Mouse (Mus musculus) urinary bladder, postnatal 36 days (tissue): ENCODE results near the gene Larp1.

Source experiments
- DNase-seq, 2 experiments: peaks; one replicate each; pipeline ENCODE4 v3.0.0; 2022; ENCODE audit warnings: low spot score in 2 of 2, mixed read lengths in 1 of 2

Larp1 gene

DNA sequence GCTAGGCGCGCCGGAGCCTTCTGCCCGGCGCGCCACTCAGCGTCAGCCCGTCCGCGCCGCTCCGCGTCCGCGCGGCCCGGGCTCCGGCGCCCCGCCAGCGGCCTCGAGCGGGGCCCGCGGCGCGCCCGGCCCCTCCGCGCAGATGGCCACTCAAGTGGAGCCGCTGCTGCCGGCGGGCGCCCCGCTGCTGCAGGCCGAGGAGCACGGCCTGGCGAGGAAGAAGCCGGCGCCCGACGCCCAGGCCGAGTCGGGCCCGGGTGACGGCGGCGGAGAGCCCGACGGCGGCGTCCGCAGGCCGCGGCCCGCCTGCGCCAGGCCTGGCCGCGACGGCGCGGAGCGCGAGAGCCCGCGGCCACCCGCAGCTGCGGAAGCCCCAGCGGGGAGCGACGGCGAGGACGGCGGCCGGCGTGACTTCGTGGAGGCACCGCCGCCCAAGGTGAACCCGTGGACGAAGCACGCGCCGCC is at the start of gene Larp1:
Gene Larp1, plus strand, starts transcription at position 14 of the 465 bp plus-strand sequence.
- no peak for DNase-seq

DNA sequence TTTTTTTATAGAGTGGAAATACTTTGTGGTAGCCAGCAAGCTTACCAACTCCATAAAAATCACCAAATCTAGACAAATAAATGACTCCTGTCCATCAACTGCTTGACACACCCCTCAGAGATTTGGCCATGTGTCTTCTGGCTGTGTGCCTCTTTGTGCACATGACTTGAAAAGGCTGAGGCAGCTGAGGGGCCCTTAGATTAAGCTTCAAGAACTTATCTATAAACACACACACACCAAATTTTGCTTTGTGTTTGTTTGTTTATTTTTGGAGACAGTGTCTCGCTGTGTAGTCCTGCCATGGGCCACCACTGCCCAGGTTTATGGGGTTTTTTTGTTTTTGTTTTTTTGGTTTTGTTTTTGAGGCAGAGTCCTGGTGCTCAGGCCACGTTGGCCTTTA is 48.9 kb upstream of the Larp1 start:
- DNase-seq, result no peak

DNA sequence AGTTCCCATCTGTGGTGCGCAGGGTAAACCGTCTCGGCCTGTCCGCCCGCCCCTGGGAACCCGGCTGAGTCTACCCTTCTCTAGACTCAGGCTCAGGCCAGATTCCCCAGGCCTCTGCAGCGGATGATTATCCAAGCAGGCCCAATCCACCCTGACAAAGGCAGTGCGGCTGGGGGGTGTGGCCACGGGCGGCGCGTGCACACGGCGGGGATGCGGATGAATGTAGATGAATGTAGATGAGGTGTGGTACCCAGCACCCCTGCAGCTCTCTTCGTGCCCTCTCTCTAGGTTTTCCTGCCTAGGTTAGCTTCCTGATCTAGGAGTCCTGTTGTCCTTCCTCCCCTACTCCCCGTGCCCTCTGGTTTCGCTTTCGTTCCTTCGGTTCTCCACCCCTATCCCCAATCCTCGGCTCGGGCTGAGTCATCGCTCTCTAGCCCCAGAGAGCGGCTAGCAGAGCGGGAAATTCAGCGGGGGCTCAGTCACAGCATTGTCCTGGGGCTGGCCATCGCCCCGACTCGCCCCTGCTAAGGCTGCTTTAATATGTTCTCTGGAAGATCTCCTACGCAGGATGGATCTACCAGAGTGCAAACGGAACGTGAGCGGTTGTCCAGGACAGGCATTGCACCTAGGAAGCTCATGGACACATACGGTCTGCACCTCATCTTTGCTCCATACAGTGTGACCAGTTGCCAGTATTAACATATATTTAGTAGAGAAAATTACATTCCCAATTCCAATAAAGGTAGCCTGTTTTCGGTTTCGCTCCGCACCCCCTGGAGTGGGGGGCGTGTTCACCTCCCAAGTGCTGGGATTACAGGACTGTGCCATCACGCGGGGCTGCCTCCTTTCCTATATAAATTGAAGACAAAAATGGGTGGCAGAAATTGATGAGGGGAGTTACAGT is 46.2 kb upstream of the Larp1 start:
- peak; percentile 77 to 83 for DNase-seq

DNA sequence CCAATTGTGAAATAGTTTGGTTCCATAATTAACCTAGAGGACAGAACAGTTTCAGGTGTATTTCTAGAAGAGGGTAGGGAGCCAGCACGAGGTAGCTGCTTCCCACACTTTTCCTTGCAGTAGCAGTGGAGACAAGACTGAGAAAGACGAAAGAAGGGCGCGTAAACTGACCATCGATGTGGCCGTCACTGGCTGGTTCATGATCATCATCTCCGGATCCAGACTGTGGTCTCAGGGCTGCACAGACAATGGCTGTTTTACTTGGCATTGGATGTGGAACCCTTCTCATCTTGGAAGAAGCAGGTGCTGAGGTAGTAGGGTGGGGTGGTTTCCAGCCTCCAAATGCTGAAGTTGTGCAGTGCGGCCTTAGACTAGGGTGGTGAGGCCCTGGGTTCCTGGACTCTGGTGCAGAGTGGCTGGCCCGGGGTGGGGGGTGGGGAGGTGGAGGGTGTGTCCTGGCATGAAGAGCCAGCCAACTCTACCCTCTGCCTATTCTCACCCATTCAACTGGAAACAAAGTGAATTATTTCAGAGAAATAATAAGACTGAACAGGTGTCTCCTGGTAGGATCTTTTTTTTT is 45.5 kb upstream of the Larp1 start:
- DNase-seq, result no peak

DNA sequence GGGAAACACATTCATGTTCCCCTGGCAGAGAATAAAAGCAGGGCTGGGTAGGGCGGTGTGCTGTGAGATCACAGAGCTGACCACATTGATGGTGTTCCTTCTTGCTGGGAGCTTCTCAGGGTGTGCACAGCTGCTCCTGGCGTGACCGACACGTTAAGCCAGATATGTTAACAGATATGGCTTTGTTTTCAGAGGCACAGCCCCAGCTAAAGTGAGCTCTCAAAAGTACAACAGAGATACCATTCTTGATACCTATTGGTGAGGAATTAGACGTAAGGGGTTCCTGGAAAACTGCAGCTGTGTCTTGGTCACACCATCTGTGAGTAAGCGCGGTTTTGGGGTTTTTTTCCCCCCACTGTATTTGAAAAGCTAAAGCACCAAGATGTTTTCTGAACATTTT is 42.2 kb upstream of the Larp1 start:
- no peak for DNase-seq

DNA sequence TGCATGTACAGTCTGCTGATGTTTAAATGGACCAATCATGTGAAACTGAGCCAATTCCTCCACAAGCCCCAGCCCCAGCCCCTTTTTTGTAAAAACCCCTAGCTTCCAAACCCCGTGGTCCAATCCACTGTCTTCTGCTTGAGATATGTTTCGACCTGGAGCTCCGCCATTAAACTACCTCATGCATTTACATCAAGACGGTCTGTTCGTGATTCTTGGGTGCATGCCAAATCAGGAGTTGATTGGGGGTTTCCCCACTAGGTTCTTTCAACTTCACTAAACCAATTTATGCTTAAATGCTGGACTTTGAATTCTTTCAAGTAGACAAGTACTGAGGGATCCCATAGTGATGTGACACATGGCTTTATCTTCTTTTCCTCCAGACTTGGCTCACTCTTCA is 40.6 kb upstream of the Larp1 start:
- DNase-seq, result no peak

DNA sequence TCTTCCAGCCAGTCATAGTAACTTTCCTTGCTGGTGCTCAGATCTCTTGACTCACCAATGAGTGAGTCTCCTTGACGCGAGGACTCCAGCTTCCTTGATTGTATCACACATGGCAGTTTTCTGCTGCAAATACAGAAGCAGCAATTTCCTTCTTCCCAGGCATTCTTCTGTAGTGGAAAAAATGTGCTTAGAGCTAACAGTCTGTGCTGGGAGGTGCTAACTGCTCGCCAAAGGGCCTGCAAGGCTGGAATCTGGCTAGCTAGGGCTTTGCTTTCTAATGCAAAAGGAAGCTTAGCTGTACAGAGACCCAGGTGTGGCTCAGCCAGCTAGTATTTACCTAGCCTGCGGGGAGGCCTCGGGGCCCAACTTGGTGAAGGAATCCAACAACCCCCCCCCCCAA is 38.3 kb upstream of the Larp1 start:
- DNase-seq, result no peak

DNA sequence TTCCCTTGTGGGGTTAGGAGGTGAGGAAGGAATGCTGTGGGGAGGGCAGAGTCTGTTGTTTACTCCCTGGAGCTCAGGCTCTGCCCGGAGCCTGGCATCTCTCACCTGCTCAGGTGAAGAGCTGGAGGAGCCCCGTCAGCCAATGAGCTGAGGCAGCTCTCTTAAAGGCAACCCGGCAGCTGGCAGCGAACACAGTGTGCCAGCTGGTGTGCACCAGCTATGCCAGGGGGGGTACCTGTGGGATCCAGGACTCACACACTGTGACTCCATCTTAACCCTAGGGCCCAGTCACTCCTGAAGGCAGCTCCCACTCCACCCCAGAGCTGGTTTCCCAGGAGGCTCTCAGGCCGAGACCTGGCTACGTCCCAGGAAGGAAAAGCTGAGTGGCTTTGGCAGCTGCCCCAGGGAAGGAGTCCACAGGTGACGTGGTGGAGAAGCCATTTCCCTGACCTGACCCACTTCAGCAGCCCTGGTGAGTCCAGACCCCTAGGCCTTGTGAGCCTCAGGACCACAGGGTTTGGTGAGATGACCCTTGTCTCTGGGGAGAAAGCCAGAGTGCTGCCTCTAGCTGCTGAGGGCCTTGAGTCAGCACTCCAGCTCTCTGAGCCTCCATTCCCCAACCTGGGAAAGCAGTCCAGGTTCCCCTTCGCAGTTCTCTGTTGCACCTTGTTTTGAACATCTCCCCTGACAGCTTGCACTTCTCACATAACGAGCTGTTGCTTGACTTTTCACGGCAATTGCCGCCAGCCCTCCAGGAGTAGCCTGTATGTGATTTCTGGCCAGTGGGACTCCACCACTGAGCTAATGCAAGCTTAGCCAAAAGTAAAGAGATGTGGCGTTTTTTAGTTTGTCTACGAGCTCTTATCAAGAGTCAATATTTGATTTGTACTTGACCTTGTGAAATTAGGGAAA is 35.6 kb upstream of the Larp1 start:
- DNase-seq, result peak; percentile 20 to 45

DNA sequence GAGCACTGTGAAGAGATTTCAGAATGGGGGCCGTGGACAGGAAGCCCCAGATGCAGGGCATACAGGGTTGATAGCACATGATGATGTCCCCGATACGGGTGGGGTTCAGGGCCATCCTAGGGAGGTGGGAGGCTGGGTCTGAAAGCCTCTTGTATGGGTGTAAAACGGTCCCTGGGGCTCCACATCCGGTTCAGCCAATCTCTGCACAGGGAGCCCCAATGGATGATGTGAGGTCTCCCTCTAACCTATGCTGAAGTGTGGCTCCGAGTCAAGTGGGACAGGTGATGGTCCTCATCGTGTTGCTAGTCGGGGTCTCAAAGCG is 35.0 kb upstream of the Larp1 start:
- no peak for DNase-seq

DNA sequence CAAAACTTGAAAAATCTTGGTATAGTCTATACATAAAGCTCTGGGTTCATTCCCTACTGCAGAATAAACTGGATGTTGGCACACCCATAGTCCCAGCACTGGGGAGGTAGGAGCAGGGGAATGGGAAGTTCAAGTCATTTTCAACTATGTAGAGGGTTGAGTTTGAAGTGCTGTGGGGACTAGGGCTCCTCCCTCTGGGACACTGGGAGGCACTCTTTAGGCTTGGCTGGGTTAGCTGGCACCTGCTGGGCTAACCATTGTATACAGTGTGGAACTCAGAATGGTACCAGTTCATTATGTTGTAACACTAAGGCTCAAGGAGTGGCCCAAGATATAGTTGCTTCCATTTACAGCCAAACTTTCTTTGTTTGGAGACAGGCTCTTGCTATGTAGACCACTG is 33.0 kb upstream of the Larp1 start:
- DNase-seq, result no peak

DNA sequence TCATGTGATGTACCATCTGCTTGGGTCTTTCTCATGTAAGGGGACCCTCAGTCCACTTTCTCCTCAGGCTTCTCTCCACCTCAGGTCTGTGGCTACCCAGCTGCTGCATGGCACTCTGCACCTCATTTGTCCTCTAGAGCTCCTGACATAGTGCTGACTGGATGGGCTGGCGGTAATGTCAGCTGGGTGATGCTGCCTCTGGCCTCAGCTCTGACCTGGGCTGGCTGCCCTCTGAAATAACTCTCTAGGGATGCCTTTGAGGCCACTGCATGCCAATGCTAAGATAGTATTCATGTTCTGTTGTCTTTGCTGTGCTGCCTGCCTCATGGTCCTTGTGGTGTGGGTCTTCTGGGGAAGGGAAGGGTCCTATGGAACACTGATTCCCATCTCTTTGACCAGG is 31.2 kb upstream of the Larp1 start:
- DNase-seq, result no peak

DNA sequence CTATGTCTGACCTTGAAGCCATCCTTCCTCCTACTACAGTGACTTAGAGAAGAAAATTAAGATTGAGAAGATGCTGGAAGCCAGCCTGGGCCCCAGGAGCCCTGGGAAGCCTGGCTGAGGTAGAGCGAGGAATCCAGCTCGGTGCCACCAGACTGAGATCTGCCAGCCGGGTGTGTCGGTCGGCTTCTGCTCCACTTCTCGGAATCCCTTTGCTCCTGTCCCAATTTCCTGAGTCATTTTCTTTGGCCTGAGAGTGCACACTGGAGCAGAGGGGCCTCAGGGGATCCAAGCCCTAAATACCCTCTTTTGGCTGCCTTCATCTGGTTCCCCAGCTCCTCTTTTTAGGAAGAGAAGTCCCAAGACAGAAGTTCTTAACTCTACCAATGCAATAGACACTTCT is 29.2 kb upstream of the Larp1 start:
- no peak for DNase-seq

DNA sequence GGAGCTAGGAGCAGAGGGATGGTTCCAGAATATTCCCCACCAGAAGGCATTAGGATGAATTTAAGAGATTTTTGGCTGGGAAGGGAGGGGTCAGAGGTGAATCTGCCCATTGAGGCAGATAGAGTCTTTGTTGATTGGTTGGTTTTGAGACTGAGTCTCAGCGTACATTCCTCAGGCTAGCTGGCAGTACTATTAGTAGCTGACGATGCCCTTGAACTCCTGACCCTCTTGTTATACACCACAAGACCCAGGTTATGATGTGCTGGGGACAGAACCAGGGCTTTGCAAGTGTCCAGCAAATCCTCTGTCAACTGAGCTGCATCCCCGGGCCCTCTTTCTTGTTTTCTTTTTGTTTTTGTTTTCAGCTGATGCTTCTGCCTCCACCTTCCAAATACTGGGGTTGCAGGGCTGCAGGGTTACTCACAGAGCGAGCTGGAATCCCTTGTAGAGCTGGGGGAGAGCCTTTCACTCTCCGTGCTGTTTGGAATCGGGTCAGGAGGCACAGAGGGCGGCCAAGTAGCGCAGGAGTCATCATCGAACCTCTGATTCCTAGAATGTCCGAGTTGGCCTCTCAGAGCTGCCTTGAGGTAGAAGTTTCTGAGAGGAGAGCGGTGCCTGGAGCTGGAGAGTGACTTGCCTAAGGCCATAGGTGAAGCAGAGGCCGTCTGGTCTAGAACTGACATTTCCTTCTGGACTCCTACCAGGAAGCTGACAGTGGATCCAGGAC is 27.6 kb upstream of the Larp1 start:
- no peak for DNase-seq

DNA sequence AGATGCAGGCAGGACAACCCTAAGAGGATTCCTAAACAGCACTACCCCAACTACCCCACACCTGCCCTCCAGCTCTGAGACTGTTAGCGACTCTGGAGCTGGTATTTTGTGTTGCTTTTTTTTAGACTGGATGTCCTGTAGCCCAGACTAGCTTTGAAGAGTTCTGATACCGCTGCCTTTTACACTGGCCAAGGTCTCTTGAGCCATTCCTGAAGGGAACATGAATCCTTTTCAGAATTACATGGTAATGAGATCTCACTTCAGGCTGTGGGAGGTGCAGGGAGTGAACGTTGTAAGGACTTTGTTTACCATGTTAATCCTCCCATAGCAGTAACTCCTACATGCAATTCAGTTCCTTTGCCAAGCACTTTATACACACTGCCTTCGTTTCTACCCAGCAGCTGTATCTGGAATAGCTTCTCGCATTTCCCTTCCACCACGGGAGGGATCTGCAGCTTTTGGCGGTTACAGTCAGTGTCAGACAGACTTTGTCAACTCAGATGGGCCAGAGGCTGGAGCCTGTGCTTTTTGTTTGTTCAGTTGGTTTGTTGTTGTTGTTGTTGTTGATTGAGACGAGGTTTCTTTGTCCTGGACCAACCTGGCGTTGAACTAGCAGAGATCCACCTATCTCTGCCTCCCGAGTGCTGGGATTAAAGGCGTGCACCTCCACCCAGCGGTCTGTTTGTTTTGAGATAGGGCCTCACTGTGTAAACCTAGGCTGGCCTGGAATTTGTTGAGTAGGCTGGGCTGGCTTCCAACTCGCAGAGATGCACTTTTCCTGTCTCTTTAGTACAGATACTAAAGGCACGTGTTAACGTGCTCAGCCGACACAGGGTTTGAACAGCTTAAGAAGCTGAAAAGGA is 25.2 kb upstream of the Larp1 start:
- DNase-seq, result peak in 1 of 2 experiments; percentile 35

DNA sequence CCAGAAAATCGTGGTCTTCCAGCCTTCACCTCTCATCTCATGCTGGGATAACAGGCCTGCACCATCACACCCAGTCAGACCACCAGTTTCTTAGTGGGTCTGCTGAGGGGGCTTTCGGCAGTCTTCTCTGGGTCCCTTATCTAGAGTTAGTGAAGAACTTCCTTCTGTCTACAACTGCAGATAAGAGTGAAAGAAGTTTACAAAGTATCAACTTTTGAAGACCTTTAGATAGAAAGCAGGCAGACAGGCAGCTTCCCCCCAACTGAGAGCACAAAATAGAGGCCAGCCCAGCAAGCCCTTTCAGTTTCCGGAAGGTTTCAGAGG is 24.6 kb upstream of the Larp1 start:
- no peak for DNase-seq

DNA sequence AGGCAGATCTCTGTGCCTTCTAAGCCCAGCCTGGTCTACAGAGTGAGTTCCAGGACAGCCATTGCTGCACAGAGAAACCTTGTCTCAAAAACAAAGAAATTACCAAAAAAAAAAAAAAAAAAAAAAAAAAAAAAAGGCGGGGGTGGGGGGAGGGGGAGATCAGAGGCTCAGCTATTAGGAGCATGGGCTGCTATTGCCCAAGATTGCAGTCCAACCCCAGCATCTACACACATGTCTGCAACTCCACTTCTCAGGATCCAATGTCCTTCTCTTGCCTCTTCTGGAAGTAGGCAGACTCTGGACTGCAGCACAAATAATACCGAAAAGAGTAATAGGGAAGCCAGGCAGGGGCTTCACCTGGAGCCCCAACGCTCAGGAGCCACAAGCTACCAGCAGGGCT is 23.4 kb upstream of the Larp1 start:
- DNase-seq, result no peak

DNA sequence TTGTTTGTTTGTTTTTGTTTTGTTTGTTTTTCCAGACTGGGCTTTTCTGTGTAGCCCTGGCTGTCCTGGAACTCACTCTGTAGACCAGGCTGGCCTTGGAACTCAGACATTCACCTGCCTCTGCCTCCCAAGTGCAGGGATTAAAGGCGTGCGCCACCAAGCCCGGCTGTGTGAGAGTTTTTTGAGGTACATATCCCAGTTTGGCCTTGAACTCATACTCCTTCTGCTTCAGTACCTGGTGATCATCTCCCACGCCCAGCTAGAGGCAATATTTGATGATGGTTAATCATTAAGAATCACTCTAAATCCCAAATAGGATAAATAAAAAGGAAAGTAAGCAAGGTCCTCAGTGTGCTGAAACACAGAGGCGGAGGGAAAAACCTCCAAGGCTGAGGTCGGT is 22.8 kb upstream of the Larp1 start:
- no peak for DNase-seq

DNA sequence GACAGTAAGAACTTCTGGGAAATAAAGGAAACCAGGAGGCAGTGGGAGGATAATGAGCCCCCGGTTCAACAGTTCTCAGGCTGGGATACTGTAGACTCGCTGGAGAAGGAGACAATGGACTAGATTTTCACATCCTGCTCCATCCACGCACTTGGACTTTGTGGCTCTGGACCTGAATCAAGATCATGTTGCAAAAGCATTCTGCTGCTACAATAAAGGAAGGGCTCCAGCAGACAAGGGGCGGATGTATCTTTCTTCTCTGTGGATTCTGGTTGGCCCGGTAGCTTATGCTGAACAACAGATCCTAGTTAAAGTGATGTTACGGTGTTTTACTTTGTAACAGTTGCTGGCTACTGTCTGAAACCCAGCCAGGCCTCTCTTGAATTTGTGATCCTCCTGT is 22.4 kb upstream of the Larp1 start:
- DNase-seq, result no peak

DNA sequence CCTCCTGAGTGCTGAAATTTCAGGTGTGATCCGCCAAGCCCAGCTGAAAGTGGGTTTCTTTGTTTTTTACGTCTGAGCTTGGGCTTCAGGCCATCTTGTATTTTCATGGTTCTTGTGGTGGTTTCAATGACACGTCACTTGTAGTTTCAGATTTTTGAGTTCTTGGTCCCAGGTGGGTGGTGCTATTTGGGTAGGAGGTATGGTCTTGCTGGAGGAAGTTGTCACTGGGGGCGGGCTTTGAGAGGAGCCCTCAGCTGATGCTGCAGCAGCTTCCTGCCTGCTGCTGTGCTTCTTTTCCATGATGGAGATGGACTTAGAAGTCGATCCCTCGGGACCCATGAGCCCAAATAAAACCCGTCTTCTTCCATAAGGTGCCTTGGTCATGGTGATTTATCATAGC is 22.0 kb upstream of the Larp1 start:
- no peak for DNase-seq

DNA sequence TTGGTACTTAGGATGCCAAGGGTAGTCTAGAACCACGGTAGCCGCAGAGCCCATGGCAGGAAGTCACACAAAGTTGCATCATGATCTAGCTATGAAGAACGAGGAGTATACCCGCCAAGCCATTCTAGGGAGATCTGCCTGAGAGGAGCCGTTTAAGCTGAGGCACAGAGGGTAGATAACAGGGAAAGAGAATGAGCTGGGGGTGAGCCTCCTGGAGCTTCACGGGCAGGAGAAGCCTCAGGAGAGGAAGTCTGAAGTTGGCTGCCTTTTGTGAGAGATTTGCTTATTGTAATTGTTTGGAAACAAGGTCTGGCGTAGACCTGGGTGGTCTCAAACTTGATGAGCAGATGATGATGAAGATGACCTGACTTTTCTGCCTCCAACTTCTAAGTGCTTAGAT is 10.7 kb upstream of the Larp1 start:
- DNase-seq, result no peak

DNA sequence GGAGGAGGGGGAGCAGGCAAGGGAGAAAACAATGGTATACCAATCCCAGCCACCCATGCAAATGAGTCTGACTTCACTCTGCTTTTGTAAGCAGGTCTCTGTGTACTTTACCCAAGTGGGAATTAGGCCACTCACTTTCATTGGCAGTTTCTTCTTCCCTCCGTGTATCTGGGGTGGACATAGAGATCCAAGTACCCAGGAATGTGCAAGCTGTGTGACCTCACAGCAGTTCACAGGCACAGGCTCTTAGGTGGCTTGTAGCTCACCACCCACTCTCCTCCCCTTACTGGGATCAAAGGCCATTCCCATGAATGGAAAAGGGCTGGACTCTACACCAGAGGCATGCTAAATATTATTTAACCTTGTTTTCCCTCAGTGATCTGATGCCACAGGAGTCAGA is 10.0 kb upstream of the Larp1 start:
- no peak for DNase-seq
